Mouse (Mus musculus) erythroid progenitor cell, adult 5-6 weeks (primary cell): ENCODE results near the gene Glt8d2. TPM values are rescaled to one million over a fixed set of nuclear protein-coding genes. Genes with fewer than 3 reads are reported as not detected.

Experiments
- ATAC-seq: replicated peaks from 2 replicates; pipeline ENCODE4 v1.8.0; 2016; ENCODE audit warnings: moderate number of reproducible peaks, mild to moderate bottlenecking, moderate TSS enrichment, inconsistent platforms; ENCODE audit not compliant: poor library complexity, low FRiP score, severe bottlenecking
- total RNA-seq, 2 experiments: library from RNA; stranded (forward) in 1 of 2; stranded (reverse) in 1 of 2; fragments of 150-400 nt in 1 of 2; fragments of 186-747, 209-891 nt in 1 of 2; gene quantifications; 2 replicates each; pipeline versions ENCODE4 v1.2.3 to v1.2.4; 2015 to 2017; ENCODE audit warnings: low replicate concordance in 2 of 2

Gene Glt8d2
- total RNA-seq (2015; ENCODE audit: low replicate concordance) (not detected in 2 replicates), total RNA-seq (2017; ENCODE audit: low replicate concordance) (not detected in 2 replicates)

GRCm38 (mm10) chr10:82690494-82690893 is at the start of gene Glt8d2:
Gene Glt8d2, minus strand, starts transcription at chr10:82690650.
- no peak for ATAC-seq

GRCm38 (mm10) chr10:82699296-82699941 is 9.0 kb upstream of the Glt8d2 start:
- peak; percentile 56; the same call in 1 of the 2 replicates for ATAC-seq

- peak; percentile 98 for ATAC-seq
Measured at GRCm38 (mm10) chr10:82698712-82699261, 8.3 kb upstream of the Glt8d2 start.

GRCm38 (mm10) chr10:82697305-82697898 is 7.0 kb upstream of the Glt8d2 start:
- ATAC-seq, result no peak

GRCm38 (mm10) chr10:82696453-82697079 is 6.1 kb upstream of the Glt8d2 start:
- ATAC-seq, result no peak

- ATAC-seq, result no peak
Measured at GRCm38 (mm10) chr10:82695956-82696355, 5.5 kb upstream of the Glt8d2 start, which contains the start of gene Hcfc2. Gene Hcfc2, plus strand, starts transcription at chr10:82696160.

GRCm38 (mm10) chr10:82689681-82690211 is 704 bp downstream of the Glt8d2 start:
- no peak for ATAC-seq

GRCm38 (mm10) chr10:82685440-82685839 is 5.0 kb downstream of the Glt8d2 start:
- no peak for ATAC-seq

GRCm38 (mm10) chr10:82681639-82682038 is 8.8 kb downstream of the Glt8d2 start:
- no peak for ATAC-seq

- no peak for ATAC-seq
Measured at GRCm38 (mm10) chr10:82680769-82681168, 9.7 kb downstream of the Glt8d2 start.

GRCm38 (mm10) chr10:82676949-82677348 is 13.5 kb downstream of the Glt8d2 start:
- no peak for ATAC-seq

GRCm38 (mm10) chr10:82670205-82670604 is 20.2 kb downstream of the Glt8d2 start:
- no peak for ATAC-seq

- ATAC-seq, result peak; percentile 85
Measured at GRCm38 (mm10) chr10:82666436-82667234, 23.8 kb downstream of the Glt8d2 start.

- ATAC-seq, result no peak
Measured at GRCm38 (mm10) chr10:82665951-82666350, 24.5 kb downstream of the Glt8d2 start.

- ATAC-seq, result no peak
Measured at GRCm38 (mm10) chr10:82663289-82663688, 27.2 kb downstream of the Glt8d2 start.

- no peak for ATAC-seq
Measured at GRCm38 (mm10) chr10:82662267-82662990, 28.0 kb downstream of the Glt8d2 start.

GRCm38 (mm10) chr10:82661820-82662219 is 28.6 kb downstream of the Glt8d2 start:
- ATAC-seq, result no peak

GRCm38 (mm10) chr10:82654581-82654980 is 35.9 kb downstream of the Glt8d2 start:
- ATAC-seq, result no peak

GRCm38 (mm10) chr10:82652625-82653024 is 37.8 kb downstream of the Glt8d2 start:
- ATAC-seq, result no peak
